Mouse (Mus musculus) kidney, adult 2 months (tissue): ENCODE measurements at regions not wholly inside any gene's neighbourhood (a gene's known extent, or its start where the extent isn't known, plus 50 kb on each side); places are given as distances from the start of the nearest gene placed in this dataset.

ENCODE experiments used
- CTCF ChIP-seq: fragments of 200-500 bp; conservative IDR thresholded peaks from 2 replicates; pipeline ENCODE4 v1.5.1; 2011; ENCODE audit warnings: low read depth, mild to moderate bottlenecking, control low read depth, low read length, moderate library complexity, mixed read lengths; ENCODE audit not compliant: insufficient read depth, insufficient read length
- POLR2A ChIP-seq: fragments of 200-500 bp; IDR thresholded peaks from one replicate; pipeline ENCODE4 v1.6.1; 2011; ENCODE audit warnings: low read depth, low read length, control low read depth

DNA sequence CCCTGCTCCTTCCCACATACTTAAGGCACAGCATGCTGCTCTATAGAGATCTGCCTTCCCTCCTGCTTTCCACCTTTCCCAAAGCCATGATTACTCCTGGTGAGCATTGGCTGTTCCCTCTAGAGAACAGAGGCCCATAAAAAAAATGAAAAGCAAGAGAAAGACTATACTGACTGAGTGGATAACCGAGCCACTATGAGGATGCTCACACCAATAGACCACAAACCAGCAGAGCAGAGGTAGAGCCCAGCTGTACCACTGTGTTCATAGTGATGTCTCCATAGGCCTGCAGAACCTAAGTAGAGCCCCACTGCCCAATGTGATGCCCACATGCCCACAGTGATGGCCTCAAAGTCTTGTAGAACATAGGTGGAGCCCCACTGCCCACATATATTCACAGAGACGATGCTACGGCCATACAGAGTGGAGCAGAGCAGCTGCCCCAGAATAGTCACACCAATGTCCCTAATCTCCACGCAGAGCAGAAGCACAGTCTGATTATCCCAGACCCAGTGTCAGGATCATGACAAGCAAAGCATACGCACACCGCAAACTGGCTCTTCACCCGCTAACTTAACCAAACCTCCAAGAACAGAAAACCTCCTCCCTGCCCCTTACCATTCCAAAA, 174.8 kb upstream of the Nr4a3 start:
- no peak for TF ChIP-seq CTCF
- no peak for TF ChIP-seq POLR2A
